Mouse (Mus musculus): ENCODE data around the gene Aqp8.

Aqp8 gene

DNA sequence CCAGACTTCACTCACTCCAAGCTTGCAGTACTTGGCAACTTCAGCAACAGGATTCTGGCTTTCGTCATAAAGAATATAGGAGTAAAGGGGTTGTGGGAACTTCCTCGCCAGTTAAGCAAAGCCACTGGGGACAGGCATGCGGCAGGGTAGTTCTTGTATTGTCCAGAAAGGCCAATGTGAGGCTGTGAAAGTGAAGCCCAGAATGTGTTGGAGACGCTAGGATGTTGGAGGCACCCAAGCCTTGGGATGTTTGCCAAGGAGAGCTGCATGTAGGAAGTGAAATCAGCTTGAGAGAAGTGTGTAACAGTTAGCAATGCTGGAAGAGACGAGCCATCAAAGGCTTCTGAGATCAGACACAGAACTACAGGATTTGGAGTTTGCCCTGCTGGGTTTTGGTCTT lies 25.6 kb downstream of the Aqp8 start:
- DNase-seq (ENCODE audit: low spot score in 2 of 2), result no peak

DNA sequence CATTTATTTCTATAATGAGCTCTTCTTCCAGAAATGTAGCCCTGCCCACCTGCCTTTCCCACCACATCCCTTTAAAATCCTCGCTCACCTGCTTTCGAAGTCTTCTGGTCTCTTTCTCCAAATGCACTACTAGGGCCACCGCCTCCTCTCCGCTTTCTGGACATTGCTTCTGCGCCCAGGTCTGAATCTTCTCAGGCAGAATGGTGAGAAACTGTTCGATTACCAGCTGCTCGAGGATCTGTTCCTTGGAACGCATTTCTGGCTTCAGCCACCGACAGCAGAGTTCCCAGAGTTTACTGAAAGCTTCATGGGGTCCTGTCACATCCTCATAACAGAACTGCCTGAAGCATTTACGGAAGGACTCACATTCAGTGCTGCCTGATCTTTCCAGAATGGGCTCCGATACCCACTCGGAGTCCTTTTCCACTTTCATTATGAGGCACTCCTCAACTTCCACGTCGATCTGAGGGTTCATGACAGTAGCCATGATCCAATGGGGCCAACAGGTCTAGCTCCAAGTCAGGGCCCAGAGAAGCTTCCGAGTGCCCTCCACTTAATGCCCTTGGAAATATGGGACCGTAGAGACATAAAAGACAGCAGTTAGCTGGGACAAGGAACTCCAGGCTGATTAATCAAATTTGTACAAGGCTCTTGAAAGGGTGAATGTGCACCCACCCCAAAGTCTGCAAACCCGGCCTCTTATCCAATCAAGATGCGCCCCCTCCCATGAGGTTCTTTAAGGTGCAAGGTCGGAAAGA lies 37.6 kb downstream of the Aqp8 start:
- DNase-seq (ENCODE audit: low spot score in 2 of 2), result no peak

DNA sequence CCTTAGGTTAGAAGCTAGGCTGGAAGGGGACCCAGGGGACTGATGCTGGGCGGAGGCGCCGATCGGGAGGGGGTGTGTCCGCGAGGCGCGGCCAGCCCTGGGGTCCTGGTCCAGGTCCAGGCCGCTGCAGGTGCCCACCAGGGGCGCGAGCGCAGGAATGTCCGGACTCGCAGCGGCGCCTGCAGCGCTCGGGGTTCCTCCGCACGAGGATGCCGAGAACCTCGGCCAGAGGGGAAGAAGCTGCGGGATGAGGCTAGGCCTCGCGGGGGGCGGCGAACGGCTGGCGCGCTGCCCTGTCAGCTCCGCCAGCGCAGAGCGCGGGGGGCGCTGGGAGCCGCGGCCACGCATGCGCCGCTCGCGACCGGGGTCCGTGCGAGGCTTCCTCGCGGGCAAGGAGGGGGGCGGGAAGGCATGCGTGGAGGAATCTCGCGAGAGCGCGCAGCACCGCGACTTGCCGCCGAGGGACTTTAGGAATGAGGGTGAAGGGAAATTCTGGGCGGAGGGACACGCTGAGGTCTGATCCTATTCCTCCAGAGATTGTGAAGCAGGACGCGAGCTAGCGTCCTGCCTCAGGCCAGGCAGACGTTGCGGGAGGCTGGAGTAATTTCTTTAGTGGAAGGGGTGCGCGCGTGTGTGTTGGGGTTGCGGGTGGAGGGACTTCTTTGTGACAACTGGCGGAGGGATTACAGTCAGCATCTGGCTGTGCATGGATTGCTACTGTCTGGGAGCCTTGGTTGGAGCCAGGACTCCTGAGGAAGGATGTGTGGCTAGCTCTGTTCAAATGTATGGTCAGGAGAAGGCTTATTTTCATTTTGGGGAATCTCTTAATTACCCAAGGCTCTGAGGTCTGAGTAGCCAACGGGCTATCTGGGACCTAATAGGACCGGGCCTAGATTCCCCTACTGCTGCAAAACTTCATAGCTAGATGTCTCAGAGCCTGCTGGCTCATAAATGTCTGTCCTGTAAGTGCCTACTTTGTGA lies 38.4 kb downstream of the Aqp8 start, which contains the start of gene Zkscan2:
Zkscan2 (minus strand) TSS at position 211 of the 981 bp plus-strand sequence.
- DNase-seq (ENCODE audit: low spot score in 2 of 2), result peak in 1 of 2 experiments; percentile 10

DNA sequence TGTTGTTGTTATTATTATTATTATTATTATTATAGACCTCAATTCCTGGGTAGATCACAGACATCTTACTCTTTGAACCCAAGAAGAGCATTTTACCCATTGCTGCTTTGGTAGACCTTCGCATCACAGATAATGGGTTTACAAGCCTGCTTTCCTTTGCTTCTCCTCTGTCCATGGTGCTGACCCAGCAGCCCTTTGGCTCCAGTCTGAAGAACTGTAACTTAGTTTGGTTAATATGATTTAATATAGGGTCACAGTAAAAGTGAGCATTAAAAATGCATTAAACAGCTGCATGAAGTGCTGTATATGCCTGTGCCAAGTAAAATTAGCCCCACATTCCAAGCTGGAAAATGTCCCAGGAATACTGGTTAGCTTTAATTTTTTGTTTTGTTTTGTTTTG lies 41.3 kb downstream of the Aqp8 start:
- no peak for DNase-seq (ENCODE audit: low spot score in 2 of 2)

DNA sequence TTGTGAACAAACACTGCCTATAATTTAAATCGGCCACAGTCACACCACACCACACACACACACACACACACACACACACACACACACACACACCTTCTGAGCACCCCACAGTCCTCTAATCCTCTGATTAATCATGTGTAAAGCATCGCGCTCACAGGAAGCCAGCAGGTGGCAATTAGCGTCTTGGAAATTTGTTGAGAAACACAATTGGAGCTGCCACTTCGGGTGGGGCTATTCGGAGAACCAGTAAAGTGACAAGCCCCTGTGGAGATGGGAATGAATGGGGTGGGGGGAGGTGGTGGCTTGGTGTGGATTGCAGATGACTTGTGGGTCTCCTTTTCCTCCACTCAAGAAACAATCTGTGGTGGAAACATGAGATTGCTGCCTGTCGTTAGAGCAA lies 45.9 kb downstream of the Aqp8 start:
- no peak for DNase-seq (ENCODE audit: low spot score in 2 of 2)

Measured in natural killer cell, adult 2 months (primary cell).